Mouse (Mus musculus): Measurements from ENCODE around the gene Pard3.
A peak's percentile ranks its signal among the peaks of the same experiment; 100 is the strongest.

Pard3 gene

DNA sequence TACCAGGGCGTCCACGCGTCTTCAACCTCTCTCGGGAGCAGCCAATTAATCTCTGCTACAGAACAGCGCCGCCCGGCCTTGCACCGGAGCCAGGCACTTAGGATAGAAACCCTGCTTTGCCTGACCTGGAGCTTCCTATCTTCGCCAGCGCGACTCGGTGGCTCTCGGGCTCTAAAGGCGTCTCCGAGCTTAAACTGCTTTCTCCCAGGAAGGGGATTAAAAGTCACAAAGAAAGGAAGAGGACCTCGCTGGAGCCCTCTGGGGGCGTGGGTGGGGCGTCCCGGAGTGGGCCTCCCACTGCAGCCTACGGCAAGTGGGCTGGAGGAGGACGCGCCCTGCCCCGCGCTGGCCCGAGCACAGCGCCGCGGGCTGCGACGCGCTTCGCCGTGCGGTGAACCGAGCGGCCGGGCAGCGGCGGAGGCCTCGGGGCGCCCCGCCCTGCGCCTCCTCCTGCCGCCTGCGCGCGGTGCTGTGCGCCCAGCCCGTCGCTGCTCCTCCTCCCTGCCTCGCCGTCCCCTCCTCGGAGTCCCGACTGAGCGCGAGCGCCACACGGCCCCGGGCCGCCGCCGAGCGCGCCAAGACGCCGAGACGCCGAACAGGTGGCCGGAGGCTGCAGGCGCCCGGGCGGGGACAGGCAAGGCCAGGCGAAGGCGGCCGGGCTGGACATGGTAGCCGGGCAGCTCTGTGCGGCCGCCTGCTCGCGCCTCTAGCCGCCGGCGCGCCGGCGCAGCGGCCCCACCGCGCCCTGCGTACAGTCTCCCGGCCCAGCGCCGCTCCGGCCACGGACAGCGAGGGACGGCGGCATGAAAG is at the start of gene Pard3:
Pard3 (plus strand) TSS at position 343 of the 810 bp plus-strand sequence.
- DNase-seq: peak; percentile 64

DNA sequence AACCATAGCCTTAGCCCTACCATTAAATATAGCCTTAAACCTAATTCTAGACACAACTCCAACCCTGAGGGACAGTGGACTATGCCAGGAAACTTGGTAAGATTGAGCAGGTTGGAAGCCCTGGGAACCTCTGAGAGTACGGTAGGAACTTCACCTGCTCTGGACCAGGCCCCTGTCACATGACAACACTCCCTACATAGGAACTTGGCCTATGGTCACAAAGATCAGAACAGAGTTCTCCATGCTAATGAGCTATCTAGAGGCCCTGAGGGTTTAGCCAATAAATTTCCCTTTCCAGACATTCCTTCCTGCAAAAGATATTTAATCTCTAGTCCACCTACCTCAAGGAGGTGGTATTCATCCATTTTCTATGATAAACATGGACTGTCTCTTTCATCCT is 41.9 kb upstream of the Pard3 start:
- no peak for DNase-seq

DNA sequence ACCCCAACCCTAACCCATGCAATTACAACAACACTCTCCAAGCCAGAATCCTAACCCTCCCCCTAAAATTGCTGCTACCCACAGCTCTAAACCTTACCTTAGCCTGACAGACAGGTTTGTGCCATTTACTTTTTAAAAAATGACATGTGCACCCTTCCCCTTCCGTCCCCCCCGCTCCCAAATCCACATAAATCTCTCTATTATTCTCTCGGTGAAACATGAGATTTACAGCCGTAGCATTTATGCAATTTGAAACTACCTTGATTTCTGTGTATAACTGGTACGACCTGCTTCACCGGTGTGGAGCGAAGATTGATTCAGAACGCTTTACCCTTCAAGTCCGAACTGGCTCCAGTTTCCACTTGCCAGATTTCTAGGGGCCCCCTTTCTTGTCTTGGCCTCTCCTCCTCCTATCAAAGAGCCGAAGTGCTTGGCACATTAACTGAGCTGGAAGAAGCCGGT is 38.4 kb upstream of the Pard3 start:
- no peak for DNase-seq

DNA sequence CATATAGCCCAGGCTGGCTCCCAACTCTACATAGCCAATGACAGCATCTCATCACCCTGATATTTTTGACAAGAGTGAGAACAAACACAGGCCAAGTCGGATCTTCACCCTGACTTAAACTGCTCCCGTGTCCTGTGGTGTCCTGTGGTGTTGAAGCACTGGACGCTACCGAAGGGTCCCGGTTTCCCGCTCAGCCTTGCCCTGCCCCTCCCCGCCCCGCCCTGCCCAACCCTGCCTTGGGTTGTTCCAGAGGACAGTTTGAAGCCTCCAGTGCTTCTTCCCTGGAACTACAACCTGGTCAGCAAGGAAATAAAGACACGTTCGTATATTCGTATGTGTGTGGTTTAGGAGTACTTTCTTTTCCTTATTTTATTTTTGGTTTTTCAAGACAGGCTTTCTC is 37.9 kb upstream of the Pard3 start:
- DNase-seq: no peak

DNA sequence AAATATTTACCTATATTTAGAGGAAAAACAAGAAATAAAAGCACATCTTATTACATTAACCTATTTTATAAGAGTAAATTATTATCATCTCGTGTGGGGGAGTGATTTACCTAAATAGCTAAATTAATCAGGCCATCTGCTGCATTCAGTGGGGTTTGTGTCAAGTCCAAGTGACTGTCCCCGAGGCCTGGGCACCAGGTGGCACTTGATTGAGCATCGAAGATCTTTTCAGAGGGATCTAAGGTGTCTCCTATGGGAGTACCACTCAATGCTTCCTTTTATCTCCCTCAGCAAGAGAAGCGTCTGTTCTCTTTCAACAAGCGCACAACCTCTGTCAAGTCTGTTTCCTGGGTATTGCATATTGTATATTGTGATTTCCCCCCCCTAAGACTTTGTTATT is 32.2 kb upstream of the Pard3 start:
- no peak for DNase-seq

DNA sequence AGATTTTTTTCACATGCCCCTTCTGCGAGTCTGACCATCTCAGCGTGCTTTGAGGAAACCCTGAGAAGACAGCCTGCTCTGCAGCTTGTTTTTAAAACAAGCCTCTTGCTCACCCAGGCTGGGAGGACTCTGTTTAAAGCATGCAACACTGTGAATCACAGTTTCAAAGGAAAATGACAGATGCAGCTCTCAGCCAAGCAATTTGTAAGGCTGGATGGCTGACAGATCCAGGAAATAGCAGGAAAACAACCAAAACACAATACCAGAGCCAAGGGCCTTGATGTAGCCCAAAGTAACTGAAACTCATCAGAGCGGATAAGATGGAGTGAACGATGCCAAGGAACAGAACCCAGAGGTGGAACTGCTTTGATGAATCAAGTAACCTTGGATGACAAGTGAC is 24.8 kb upstream of the Pard3 start:
- DNase-seq: no peak

DNA sequence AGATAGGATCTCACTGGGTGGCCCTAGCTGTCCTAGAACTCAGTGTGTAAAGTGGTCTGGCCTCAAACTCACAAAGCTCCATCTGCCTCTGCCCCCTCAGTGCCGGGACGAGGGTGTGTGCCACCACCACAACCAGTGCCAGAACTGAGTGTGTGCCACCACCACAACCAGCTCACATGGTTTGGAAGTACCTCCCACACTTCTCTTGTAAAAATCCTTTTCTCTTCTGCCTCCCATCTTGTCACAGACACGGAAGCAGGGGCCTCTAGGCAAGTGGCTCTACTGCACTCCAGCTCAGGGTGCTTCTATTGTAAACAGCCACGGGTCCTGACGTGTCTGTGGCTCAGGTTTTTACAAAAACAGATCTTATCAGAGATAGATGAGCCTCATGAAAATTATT is 13.7 kb upstream of the Pard3 start:
- no peak for DNase-seq

DNA sequence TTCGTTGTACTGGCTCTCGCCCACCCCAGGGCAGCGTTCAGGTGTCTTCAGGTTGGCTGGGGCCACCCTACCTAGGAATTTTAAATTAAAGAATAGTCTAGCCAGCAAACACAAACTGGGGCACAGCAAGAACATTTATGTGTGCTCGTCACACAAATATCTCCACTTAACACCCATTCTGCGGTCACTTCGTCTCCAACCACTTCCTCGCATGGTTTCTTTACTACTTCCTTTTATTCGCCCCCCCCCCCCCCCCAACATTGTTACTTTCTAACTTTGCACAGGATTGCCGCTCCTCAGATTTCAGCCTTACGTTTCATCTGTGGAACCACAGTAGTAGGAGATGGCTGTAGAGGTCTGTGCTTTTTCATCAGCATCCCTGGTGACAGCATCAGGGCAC is 11.6 kb upstream of the Pard3 start:
- no peak for DNase-seq

DNA sequence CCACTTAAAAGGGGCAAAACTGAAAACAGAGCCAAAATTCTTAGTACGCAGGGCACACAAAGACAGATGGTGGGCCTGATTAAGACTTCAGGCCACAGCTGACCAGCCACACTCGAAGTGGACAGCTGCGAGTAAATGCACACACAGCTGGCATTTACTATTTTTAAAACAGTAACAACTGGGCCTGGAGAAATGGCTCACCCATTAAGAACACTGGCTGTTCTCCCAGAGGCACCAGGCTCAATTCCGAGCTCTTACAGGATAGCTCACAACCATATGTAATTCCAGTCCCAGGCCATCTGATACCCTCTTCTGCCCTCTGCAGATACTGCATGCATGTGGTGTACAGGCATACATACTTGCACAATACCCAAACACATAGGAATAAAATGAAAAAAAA is 8.6 kb upstream of the Pard3 start:
- DNase-seq: no peak

DNA sequence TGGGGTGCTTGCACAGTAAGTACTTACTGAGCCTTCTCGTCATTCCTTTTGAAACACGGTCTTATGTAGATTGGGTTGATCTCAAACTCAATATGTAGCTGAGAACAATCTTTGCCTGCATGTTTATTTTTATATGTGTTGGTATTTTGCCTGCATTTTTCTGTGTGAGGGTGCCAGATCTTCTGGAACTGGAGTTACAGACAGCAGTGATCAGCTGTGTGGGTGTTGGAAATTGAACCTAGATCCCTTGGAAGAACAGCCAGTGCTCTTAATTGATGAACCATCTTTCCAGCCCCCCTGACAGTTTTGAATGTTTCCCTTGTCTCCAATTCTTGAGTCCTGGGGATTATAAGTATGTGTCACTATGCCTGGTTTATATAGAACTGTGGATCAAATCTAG is 4.9 kb upstream of the Pard3 start:
- DNase-seq: no peak

DNA sequence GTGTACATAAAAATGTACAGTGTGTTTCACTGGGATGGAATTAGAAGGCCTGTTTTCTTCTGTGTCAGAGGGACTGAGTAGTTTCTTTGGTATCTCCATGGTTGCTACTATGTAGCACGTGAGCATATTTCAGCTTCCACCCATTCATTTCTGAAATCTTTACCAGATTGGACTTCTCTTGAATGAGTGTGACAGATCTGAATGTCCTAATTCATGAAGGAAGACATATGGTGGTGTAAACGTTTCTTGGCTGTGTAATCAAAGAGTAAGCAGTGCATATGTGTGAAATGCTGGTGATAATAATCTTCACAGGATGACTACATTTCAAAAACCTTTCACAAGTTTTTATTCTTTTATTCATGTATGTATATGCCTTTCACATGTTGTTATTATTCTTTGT is 3.9 kb upstream of the Pard3 start:
- DNase-seq: no peak

DNA sequence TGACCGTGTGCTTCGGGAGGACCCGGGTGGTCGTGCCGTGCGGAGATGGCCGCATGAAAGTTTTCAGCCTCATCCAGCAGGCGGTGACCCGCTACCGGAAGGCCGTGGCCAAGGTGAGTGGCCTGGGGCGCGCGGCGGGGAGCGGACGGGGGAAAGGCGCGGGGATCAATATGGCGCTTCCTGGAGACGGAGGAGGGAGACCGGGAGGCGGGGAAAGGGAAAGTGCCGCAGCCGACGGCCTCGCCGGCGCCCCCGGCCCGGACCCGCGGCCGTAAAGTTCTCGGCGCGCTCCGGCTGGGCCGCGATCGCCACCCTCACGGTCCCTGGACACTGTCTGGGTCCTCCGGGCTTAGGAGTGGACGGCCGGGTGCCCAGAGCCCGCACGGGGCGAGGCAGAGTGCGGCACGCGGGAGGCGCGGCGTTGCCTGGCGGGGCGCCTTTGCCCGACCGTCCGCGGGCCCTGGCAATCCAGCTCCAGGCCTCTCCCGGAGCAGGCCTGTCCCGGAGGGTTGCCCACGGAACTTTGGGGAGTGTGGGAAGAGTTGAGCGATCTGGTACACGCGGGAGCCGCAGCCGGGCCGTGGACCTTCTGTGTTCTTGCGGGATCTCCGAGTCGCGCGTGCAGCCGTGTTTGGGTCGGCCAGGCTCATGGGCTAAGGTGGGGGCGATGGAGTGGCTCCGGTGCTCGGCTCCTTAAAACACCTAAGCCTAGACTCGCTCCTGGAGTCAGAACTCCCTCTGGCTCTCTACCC is 844 bp downstream of the Pard3 start:
- DNase-seq: peak; percentile 31

DNA sequence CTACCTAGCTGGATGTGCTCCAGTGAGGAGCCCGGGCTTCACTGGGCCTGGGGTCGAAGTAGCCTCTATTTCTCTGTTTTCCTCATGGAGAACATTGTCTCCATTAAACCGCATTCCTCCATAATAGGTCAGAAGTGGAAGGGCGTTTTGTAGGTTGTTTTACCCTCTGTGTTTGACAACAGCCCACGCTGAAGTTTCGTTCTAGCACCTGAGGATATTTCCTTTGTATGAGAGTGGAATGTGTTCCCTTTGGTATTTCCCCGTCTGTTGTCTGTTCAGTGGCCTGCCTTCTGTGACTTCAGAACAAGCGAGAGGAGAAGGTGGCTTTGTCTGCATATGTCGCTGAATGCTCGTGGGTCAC is 1.4 kb downstream of the Pard3 start:
- DNase-seq: no peak

DNA sequence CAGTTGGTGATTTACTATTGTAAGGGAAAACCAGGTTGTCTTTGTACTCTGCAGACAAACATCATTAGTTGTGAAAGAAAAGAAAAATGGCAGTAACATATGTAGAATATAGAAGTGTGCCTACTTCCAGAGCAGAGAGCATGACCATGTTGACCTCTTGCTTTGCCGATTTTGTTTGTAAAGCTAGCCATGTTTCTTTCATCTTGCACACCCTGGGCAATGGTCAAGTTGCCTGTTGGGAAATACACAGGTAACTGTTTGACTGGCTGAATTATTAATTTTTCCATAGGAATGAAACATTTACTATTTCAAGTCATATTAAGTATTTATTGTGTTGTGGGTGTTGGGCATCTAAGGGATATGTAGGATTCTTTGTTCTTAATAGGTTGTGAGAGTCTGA is 2.1 kb downstream of the Pard3 start:
- no peak for DNase-seq

DNA sequence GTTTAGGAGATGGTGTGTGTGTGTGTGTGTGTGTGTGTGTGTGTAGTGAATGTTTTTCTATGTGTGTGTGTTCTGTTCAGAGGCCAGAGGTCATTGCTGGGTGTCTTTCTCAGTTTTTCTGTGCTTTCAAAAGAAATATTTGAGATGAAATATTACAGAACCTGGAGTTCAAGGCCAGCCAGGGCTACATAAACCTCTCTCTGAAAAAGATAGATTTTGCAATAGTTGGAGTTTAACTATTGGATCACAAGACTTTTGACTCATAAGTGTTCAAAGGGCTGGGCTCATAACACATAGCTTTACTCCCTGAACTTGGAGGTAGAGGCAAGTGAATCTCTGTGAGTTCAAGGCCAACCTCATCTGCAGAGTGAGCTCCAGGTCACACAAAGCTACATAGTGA is 2.8 kb downstream of the Pard3 start:
- DNase-seq: no peak

DNA sequence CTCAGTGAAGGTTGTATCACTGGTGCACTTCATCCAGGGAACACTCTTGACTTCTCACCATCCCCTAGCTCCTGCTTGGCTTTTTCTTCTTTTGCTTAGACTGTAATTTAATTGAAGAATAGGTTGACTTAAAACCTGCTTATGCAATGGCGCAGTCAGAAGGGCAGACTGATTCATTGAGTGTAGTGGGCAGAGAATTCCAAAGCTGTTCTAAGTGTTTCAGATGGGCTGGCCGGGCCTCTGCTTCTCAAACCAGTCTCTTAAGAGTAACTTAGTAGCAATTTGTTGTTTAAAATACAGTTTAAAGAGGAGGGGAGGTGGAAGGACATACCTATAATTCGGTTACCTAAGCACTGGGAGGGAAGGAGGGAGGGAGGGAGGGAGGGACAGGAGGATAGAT is 5.0 kb downstream of the Pard3 start:
- DNase-seq: no peak

DNA sequence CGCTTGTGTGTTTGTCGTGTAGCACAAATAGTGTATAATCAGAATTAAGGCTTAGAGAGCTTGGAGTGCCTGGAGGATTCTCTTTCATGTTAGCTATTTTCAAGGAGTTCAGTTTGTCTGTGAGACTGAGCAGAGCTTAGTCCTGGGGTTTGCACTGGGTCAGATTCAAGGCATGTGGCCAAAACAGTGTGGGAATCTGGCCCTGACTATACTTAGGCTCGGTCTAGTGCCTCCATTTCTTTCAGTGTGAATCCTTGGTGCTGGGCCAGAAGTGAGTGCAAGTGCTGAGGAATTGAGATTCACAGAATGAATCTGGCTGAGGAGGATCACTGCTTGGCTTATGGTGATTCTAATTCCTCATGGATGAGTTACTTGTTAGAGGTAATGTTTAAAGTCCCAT is 6.5 kb downstream of the Pard3 start:
- peak; percentile 39 for DNase-seq

DNA sequence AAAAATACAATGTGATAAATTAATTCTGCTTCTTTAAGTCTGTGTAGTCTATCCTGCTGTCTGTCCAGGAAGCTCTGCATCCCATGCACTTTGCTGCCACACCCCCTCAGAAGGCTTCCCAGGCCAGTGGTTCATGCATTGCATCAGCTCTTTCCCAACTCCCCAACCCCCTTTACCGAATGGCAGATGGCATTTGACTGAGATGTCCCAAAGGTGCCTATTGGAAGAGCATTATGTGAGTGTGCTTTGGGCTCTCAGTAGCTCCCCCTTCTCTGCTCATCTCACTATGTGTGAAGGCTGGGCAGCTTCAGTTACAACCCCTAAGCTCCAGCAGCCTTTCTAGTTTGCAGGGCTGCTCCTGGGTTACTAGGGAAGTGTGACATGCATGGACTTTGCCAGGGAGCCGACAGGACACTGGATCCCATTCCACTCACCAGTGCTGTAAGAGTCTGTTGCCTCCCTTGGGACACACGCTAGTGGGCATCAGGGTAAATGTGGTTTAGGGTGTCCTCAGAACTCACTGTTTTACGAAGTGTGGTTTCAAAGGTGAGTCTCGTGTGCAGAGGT is 9.4 kb downstream of the Pard3 start:
- no peak for DNase-seq

DNA sequence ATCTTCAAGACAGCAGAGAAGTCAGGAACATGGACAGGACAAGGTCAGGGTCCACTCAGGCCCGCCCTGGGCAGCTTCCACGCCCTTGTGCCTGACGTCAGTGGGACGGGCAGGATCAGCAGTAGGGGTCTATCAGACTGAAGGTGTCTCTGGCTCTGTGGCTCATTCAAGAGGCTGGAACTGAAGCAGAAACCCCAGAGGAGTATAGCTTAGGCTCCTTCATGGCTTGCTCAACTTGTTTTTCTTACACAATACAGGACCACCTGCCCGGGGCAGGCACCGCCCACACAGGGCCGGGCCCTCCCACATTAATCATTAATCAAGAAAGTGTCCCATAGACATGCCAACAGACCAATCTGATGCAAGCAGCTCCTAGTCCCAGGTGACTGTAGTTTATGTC is 12.8 kb downstream of the Pard3 start:
- DNase-seq: no peak

DNA sequence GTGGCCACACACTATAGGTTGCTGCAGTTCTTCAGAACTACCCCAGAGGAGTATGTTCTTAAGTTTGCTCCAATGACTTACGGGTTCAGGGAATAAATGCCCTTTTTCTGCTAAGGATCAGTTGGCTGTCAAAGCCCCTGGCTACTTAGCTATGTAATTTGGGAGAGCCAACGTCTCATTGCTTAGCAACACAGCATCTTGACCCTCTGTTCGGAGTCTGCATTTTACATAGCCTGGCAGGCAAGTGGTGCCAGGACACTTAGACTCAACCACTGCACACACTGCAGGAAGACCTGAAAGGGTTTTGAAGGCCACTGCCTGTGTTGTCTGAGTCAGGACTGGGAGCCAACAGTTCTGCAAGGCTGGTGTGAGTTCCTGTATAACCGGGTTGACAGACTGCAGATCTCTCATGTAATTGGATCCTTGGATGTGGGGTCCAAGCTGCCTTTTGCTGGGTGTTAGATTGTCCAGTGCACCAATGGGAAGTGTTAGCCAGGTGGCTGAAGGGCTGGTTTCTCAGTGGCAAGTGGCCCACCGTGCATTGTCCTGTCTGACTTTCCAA is 15.6 kb downstream of the Pard3 start:
- DNase-seq: no peak

DNA sequence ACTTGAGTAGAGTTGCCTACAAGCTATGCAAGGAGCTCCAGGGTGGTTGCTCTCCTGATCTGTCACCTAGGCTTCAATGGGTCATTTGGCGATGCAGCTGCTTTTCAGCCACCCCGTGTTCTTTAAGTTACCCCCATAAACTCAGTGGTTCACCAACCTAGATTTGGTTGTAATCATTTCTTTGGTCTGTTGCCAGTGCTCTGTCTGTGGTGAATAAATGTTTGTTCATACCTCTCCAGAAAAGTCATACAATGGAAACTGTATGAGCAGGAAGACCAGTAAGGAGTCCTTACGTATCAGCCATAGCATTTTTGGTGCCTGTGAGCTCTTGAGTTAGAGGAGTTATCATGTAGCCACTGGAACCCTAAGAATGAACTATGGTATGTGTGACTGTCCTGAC is 17.6 kb downstream of the Pard3 start:
- no peak for DNase-seq

DNA sequence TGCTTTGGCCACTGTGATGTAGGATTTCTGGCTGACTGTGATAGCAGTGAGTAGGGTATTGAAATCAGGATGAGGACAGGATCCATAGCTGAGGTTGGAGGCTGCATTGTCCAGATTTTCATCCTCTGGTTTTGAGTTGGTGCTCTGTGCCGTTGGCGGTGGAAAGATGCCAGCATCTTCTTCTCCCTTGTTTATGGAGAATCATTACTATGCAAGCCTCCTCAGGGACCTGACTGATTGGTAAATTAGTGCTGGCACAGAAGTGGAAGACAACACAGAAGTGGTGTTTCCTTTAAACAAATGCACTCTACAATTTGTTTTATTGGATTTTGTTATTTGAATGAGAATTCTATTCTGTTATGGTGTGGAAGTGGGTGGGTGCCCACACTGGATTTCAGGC is 18.8 kb downstream of the Pard3 start:
- DNase-seq: no peak

DNA sequence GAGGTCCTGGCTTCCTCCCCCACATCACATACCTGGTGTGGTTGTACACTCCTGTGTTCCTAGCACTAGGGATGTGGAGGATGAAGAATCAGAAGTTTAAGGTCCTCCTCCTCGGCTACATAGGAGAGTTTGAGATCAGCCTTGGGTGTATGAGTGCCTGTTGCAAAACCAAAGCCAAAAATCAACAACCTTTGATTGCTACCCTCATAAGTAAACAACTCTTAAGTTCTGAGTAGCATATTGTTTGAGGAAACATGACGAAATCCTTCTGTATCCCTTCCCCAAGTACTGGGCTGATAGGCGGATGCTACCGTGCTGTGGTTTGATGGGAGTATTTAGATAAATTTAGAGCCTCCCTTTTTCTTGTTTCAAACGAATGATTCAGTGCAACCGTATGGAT is 20.9 kb downstream of the Pard3 start:
- no peak for DNase-seq

DNA sequence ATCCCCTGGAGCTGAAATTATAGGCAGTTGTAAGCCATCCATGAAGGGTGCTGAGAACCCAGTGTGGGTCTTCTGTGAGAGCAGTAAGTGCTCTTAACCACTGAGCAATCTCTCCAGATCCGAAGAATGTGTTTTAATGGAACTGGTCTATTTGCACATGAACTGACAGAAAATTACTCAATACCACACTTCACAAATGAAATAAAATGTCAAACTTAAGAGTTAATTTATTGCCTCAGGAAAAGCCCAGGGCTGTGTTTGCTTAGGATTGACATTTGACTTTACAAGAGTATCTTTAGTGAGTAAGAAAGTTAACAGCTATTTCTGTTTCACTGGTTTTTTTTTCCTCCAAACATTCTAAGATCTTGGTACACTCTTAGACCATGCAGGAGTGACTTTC is 23.7 kb downstream of the Pard3 start:
- DNase-seq: no peak

All from cerebellum, adult 11 months (tissue).